Mouse (Mus musculus): ENCODE data around the gene H2-M10.4.
A peak's percentile ranks its signal among the peaks of the same experiment; 100 is the strongest.
"Not testable (repeated sequence)": the region's sequence is repeated elsewhere in the genome, so short reads cannot be mapped to it uniquely, and the experiment has no call there.

H2-M10.4 gene

DNA sequence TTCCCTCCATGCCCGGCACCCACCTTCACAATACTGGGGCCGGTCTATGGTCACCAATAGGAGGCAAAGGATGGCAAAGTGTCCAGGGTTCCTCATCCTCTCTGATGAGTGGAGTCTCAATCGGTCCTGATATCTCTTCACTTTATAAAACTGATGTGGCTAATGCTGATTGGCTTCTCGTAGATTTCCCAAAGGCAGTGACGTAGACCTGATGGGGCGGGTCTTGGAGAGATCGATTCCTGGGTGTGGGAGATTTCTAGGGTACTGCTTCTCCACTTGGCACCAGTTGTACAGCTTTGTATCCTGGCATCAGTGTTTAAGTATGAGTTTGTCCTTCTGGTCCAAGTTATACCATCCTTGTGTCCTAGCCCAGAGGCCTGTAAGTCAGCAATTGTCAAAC is at the start of gene H2-M10.4:
Gene H2-M10.4 (minus strand): TSS at position 101 of the 400 bp plus-strand sequence.
- DNase-seq (ENCODE audit: low spot score in 2 of 2), result no peak

DNA sequence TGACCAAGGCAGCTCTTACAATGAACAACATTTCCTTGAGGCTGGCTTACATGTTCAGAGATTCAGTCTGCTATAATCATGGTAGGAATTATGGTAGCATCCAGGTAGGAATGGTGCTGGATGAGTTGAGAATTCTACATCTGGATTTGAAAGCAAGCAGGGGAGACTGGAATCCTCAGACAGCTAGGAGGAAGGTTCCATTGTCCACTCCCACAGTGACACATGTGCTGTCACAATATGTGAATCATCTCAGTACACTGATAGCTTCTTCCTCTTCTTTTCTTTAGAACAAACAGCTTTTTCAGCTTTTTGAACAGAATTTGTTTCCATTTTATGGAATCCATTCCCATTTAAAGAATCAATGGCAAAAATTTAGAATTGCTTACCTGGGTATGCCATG is 41.8 kb upstream of the H2-M10.4 start:
- no peak for DNase-seq (ENCODE audit: low spot score in 2 of 2)

DNA sequence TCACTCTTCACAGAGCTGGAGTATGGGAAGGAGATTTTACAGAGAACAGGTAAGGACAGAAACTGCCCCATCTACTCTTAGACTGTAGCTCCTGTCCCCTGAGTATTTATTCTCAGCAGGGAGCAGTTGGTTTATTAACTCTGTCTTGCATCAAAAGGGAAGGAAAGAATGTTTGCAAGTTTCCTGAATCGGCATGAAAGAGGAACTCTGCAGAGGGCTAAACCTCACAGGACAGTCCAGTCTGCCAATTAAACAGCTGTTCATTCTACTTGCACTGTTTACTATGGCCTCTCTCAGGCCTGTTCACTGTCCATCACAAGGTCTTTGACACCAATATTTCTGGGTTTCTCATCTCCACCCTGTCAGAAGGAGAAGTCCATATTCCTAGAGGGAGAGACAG is 38.3 kb upstream of the H2-M10.4 start:
- no peak for DNase-seq (ENCODE audit: low spot score in 2 of 2)

DNA sequence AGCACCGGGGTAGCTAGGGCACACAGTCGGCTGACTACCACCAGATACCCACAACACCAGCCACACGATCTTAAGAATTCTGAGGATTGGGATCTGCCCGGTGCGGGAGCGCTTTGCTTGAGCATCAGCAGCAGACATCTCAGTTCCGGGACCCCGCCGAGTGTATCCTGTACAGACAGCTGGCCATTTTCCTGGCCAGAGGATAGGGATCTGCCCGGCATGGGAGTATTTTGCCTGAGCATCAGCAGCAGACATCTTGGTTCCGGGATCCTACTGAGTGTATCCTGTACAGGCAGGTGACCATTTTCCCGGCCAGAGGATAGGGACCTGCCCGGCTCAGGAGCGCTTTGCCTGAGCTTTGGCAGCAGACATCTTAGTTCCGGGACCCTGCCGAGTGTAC is 26.0 kb upstream of the H2-M10.4 start:
- not testable (repeated sequence) for DNase-seq (ENCODE audit: low spot score in 2 of 2)

DNA sequence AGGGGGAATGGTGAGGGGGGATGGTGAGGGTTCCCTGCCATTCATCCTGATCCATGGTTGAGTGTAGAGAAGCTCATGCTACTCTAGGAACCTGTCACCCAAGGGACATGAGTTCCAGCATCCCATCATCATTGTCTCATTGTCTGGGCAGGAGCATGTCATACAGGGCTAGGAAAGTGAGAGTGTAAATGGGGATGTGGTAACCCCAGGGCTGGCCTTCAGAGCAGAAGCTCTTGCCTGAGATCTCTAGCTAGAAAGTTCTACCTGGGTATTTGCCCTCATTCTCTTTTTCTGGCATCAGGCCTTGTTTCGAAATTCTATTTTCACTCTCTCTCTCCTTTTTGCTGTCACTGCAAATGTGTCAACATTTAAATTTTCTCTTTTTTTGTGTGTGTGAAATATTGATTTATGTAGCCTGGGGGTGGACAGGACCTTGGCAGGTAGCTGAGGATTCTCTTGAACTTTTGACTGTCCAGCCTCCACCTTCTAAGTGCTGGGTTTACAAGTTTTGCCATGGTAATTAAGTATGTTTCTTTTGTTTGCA is 24.6 kb upstream of the H2-M10.4 start:
- DNase-seq (ENCODE audit: low spot score in 2 of 2), result no peak

DNA sequence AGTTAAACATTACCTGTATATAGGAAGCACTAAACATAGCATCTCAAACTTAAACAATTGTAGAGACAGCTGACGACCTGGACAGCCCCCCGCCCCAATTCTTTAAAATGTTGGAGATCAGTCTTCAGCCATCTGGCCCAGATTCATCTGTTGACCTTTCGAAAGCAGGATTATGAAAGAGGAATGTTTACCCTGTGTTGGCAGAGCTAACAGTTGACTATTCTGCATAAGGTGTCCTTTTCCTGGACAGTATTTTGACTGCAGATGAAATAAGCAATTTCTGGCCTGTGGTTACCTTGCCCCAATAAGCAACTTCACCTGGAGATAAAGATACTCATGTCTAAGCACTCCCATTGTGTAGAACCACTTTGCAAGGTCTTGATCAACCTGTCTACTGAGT is 21.7 kb upstream of the H2-M10.4 start:
- no peak for DNase-seq (ENCODE audit: low spot score in 2 of 2)

DNA sequence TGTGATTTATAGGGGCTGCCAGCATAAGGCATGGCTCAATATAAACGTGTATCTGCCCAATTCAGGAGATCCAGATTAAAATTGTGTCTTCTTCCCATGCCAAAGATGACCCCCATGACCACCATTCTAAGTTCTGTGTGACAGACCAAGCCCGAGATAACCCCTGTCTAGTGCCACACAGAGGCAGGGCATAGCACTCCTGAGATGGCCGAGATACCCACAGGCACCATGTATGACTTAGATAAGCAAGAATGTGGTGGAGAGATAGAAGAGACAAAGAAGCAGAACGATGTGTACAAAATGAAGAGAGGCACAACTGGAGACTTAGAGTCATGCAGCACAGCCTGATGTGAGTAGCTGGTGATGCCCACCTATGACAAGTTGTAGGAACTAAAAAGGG is 5.9 kb downstream of the H2-M10.4 start:
- DNase-seq (ENCODE audit: low spot score in 2 of 2), result no peak

DNA sequence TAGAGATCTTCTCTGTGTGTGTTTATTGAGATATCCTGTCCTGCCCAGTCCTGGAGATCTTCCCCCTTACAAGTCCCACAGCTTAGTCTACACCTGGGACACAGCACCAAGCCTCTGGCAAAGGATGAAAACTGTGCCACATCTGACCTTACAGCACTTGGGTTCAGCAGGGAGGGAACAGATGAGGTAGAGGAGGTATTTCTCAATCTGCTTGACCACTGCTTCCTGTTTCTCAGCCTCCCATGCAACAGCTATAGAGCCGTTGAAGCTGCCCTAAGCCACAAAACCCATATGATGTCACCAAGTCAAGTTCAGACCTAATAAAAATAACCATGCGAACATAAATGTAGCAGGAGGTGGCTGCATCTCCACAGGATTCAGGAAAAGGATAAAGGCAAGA is 30.7 kb downstream of the H2-M10.4 start:
- DNase-seq (ENCODE audit: low spot score in 2 of 2), result peak; percentile 2 to 8

DNA sequence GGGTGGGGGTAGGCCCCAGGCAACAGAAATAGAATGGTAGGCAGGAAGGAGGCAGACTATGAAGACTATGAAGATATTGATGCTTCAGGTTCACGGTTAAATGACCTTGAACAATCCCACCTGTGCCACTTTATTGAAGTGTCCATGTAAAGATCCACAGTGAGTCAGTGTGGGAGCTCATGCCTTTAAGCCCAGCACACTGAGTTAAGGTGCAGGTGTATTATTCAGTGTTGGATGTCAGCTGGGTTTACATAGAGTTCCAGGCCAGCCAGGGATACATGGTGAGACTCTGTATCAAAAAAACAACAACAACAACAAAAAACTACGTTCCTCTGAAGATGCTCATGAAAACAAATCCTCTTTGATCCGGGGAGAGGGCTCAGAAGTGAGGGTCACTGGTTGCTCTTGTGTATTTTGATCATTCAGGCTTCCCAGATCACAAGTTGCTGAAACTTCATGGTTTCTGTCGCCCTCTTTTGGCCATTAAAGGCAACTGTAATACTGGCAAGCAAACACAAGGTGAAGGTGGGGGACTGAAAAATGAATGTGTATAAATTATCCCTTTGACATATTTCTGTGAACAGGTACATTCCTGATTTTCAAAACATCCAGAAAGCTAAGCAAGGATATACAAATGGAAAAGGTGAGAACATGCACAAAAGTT is 43.9 kb downstream of the H2-M10.4 start:
- peak in 1 of 2 experiments; percentile 19 for DNase-seq (ENCODE audit: low spot score in 2 of 2)

DNA sequence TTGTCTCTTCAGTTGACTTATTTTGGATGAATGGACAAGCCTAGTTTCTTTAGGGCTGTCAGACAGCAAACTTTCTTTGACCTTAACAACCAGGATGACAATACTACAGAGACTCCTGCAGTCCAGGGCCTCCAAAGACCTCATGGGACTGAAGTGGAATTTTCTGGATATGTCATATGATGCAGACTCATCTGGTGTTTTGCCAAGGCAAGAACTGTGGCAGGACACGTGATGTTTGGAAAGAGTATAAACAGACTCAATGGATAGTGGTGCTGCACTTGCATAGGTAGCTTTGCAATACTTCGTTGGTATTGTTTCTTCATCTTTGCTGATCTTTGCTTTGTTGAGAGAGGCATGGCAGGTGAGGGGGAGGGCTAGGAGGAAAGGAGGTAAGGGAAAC is 44.7 kb downstream of the H2-M10.4 start:
- no peak for DNase-seq (ENCODE audit: low spot score in 2 of 2)

DNA sequence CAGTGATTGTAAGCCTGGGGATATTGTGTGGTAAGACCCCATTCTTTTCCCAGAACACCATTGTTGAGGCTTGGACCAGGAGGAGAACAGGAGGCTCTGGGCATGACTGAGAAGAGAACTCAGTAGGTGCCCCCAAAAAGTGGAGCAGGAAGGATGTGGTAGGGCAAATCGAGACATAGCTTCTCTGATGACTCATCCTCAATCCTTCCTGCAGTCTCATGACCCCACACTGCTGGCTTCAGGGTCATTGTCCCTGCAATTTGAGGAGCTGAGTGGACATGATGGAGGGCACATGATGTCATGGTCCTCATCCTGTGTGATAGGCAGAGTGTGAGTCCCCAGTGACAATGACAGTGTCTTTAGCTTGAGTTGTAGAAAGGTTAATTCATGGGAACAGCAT is 46.7 kb downstream of the H2-M10.4 start:
- no peak for DNase-seq (ENCODE audit: low spot score in 2 of 2)

DNA sequence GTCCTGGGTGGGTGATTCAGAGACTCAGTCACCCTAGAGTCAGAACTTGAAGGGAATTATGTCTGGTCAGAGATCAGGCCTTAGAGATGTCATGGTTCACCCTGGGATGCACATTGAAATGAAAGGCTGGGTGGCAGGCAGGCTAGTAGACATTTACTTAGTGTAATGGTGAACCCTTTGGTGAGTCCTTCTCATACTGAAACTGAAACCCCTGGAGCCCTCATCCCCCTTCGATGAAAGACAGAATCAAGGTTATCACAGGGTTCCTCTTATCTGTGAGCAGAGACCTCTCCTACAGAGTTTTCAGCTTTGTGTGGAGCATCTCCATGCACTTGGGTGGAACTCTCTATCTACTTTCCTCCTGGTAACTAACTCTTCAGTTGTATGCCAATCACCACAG is 47.8 kb downstream of the H2-M10.4 start:
- no peak for DNase-seq (ENCODE audit: low spot score in 2 of 2)

All from spleen, postnatal 36 days (tissue).